Mouse (Mus musculus) mouse embryonic stem cell (cell line): Measurements from ENCODE around the gene Pbrm1.

Experiments used
- in situ Hi-C, 2 experiments: fragments of 300-500 bp; cut with MboI; formaldehyde crosslinking; loops; 1 replicate in 1 of 2; 3 replicates in 1 of 2; pipeline ENCODE4 v1.14.3; 2019 to 2020; ENCODE audit warnings: low sequenced_read_pairs in 2 of 2, low pct_unique_long_range_greater_than_20kb in 1 of 2, mixed read lengths in 1 of 2; ENCODE audit not compliant: unreplicated experiment in 1 of 2

Pbrm1 gene

DNA sequence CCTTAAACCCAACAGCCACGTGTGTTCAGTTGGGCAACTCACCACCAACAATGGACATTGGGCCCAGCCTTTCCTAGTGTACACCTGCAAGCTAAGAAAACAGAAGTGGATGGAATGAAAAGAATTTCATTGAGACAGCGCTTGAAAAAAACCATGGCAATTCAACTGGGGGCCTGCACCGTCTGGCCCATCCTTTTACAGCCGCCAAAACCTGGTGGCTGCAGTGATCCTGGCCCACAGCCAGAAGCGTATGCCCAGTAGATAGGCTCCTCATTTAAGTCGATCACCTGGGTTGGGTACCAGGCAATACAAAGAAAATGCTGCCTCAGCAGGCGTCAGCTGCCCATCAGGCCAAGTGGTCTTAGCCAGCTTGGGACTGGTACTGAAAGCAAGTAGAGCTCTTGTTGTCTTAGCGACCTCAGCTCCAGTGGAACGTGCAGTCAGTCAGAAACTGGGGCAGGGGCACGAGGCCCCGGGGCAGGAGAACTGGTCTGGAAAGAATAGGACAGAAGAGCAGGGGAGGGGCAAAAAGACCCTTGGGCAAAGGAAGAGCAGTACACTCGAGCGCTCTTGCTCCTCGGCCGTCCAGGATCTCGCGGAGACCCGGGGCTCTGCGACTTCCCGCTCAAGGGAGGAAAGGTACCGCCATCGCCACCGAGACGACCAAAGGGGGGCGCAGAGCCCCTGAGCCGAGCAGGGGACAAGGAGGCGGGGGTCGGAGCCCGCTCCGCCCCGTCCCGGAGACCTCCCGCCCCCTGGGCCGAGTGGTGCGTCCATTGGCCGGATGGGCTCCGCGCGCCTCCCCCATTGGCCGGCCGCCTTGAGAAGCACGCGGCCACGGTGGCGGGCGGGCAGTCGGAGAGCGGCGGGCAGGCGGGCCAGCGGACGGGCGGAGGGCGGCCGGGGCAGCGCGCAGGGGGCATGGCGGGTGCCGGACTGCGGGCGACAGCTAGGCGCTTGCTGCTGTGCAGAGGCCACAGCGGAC lies 111.6 kb downstream of the Pbrm1 start, which contains the start of gene Nt5dc2:
Gene Nt5dc2 (plus strand): TSS at position 818 of the 985 bp plus-strand sequence.
- in situ Hi-C loops = no loop called here

DNA sequence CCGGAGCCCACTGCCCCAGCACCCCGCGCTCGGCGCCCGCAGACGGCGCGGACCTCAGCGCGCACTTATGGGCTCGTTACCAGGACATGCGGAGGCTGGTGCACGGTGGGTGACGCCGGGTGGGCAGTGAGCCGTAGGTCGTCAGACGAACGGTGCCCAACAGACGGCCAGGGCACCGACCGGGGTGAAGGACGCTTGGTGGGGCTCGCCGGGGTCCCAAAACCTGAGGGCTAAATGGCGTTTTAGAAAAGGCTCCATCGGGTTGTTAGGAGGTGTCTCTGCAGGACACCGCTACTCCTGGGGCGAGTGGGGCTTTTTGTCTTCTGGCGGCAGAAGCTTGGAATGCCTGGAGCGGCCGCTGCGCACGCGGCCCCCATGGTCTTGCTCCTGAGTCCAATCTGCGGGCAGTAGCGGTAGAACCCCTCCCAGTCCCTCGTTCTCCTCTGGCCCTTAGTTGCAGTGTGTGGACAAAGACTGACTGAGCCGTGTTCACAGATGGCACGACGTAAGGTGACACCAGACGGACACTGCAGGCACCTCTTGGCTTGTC lies 112.4 kb downstream of the Pbrm1 start:
- in situ Hi-C loops = no loop called here

DNA sequence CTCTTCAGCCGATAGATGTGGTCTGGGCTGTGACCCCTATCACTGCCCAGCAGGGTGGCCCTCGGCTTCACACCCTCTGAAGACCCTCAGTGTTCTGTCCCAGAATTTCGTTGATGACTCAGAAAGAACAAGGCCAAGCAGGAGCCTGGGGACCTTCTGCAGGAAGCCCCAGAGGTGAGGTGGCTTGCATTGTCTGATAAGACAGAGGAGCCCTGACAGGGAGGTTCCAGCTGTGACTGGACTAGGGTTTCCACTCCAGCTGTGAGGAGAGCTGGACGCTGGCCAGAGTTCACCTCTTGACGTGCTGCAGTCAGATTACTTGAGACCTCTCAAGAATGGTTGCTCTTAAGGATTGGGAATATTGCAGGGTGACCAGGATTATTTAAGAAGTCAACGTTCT lies 113.1 kb downstream of the Pbrm1 start:
- in situ Hi-C loops = no loop called here

DNA sequence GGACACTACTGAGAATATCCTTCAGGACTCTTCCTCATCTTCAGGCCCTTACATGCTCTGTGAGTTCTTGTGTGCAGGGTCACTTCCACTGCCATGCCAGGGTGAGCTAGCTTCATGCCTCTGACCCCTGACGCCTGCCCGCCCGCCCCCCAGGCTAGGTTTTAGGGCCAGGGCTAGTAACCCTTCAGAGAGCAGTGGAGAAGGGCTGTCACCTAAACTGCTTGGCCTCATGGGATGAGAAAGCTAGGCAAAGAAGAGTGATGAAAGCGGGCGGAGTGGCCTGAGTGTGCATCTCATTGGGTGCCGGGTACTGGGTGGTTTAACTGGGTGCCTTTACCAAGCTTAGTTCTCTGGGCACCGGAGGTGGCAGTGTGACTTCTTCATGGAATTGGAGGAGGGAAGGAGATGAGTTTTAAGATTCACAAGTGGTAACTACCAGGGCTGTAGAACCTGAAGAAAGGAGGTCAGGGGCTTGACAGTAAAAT lies 113.6 kb downstream of the Pbrm1 start:
- in situ Hi-C loops = no loop called here

DNA sequence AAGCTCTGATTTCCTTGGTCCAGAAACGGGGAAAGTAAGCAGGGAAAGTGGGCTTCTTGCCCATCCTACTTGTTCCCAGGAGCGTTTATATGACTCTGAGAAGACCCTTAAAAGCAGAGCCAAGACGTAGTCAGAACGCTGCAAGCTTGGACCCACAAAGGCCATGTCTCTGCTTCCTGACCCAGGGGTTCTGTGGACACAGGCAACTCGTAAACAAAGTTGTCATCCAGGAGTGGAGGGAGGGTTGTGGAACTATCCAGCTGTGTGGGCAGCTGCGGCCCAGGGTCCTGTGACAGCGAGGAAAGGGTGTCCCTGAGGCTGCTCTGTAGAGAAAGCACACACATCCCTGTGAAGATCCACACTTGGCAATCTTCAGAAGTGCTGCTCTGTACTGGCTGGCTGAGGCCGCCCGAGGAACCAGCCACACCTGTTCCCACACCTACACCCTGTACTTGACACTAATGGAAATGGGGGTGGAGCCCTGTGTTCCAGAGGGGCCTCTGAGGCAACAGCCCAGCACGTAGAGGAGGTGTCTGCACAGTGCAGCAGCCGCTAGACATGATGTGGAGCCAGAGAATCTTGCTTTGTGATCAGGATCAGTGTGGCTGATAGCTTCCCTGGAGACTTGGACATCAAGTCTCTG lies 114.2 kb downstream of the Pbrm1 start:
- in situ Hi-C loops = no loop called here

DNA sequence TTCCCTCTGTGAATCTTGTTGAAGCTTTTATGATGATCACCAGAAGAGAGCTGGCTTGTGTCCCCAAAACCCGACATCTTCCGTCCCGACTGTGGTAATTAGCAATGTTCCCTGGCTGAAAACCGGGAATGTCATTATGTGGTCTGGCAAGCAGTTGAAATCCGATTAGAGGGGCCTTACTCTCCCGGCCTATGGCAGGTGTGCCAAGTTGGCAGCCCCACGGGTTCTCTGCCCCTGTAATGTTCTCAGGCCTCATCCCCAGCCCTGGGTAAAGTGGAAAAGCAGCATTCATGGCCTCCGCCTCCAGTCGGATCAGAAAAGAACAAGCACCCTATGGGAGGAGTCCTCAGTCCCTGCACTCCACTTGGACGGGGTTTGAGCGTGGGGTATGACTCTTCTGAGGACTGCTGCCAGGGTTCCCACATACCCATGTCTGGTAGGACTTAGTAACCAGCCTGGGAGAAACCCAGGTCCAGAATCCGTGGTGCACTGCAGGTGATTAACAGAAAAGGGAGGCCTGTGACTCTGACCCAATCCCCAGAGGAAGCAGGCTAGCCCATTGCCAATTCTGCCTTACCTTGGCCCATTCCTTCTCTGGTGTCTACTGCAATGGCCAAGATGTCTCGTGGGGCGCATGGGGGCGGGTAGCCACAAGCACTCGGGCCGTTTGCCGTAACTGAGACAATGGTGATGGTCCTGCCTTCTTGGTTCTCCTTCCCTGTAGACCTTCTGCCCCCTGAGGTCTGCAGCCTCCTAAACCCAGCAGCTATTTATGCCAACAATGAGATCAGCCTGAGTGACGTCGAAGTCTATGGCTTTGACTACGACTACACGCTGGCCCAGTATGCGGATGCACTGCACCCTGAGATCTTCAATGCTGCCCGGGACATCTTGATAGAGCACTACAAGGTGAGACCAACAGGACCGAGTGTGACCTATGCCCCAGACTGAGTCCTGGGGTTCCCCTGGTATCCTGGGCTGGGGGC lies 115.4 kb downstream of the Pbrm1 start:
- in situ Hi-C loops = no loop called here

DNA sequence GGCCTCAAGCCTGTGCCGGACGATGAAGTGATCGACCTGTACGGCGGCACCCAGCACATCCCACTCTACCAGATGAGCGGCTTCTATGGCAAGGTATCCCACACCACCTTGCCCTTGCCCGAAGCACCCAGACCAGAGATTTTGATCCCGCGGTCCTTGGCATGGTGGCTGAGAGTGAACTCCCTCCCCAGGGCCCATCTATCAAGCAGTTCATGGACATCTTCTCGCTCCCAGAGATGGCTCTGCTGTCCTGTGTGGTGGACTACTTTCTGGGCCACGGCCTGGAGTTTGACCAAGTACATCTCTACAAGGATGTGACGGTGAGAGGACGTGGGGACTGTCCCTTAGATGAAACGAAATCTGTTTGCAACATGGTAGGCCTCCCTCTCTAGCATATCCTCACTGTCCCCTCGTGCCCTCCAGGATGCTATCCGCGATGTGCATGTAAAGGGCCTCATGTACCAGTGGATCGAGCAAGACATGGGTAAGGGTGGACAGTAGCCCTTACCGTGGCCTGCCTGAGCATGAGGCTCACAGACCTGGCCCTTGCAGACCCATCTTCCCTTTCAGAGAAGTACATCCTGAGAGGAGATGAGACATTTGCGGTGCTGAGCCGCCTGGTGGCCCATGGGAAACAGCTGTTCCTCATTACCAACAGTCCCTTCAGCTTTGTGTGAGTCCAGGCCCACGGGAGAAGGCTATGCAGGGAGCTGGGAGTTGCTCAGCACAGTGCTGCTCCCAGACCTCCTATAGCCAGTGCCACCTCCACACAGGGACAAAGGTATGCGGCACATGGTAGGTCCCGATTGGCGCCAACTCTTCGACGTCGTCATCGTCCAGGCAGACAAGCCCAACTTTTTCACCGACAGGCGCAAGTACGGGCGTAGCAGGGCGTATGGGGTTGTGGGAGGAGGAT lies 116.8 kb downstream of the Pbrm1 start:
- in situ Hi-C loops = no loop called here

DNA sequence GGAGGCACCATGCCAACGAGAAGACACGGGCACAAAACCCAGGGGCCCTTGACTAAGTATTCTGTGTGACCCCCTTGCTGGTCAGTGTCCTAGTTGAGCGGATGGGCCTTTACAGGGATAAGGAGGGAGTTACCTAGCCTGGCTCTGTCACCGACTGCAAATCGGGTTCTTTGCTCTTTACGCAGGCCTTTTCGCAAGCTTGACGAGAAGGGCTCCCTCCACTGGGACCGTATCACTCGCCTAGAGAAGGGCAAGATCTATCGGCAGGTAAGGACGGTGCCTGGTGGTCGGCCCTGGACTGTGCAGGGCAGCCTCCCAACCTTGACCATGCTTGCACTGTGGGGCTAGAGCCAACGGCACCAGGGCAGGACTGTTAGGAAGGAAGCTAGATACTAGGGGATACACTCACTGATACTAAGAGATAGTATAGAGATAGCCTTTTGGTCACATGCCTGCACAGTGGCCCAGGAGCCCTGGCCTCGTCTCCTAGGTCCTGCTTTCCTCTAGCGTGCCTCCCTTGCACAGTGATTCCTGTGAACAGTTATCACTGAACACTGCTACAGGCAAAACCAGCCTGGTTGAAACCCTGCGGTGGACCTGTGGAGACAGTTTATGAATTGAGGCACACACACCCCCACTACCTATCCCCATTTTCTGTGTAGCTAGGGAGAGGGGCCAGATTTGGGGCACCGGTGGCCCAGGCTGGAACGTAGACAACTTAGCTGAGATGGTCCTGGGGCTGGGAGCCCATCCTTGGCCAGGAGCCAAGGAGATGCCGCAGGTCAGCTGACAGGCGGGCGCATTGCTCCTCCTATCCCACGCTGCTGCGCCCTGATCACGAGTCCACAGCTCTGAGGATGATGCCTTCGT lies 117.7 kb downstream of the Pbrm1 start:
- in situ Hi-C loops = no loop called here

DNA sequence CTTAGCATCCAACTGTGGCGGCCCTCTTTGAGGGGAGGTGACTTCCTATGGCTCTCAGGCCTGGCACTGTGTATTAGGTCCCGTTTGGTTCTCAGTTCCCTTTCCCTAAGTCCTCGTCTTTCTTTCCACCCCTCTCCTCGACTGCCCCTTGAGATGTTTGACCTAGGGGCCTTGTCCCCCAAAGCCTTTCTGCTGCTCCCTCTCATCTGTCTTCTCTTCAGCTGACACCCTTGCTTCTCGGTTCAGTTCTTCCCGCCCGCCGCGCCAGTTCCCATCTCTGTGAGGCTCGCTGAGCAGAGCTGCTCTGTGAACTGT lies 118.3 kb downstream of the Pbrm1 start:
- in situ Hi-C loops = no loop called here

DNA sequence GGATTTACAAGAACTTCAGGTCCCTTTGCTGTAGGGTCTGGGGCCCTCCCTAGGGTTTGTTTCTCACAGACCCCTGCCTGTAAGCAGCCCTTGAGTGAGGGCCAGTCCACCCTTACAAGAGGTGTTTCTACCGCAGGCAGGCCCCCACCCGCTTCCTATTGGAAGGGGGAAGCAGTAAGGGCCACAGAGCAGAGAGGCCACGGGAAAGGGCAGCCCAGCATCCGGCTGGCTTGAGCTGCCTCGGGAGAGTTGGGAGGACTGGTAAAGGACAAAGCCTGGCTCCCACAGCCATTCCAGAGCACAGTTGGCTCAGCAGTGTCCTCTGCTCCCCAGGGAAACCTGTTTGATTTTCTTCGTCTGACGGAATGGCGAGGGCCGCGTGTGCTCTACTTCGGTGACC lies 118.9 kb downstream of the Pbrm1 start:
- in situ Hi-C loops = no loop called here

DNA sequence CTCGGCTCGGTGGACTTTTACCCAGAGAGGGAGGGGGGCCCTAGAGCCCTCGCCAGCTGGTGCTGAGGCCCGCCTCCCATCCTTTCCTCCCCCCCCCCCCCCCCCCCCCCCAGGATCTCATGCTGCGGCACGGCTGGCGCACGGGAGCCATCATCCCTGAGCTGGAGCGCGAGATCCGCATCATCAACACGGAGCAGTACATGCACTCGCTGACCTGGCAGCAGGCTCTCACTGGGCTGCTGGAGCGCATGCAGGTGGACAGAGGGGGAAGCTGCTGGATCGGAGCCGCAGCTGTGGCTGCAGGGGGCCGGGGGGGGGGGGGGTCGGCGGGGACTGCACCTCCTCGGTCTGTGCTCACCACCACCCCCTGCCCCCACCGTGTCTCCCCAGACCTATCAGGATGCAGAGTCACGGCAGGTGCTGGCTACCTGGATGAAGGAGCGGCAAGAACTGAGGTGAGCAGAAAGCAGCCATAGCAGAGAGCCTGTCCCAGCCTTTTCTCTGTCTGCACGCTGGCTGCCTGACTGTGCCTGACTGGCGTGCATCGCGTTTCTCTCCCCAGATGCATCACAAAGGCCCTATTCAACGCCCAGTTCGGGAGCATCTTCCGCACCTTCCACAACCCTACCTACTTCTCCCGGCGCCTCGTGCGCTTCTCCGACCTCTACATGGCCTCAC lies 119.4 kb downstream of the Pbrm1 start:
- in situ Hi-C loops = no loop called here

DNA sequence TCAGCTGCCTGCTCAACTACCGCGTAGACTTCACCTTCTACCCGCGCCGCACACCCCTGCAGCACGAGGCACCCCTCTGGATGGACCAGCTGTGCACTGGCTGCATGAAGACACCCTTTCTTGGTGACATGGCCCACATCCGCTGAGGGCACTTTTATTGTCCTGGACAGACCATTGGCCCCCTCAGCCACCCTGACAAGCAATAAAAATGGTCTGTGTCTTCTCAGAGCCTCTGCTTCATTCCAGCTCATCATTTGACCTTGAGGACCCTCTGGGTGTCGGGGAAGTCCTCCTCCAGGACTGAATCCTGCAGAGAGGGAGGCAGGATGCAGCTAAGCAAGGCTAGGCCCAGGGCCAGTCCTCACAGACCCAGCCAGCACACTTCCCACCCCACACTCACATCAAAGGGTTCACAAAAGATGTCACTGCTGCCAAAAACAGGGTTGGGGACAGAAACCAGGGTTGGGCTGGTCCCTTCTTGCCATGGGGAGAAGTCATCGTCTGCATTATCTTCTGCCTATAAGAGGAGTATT lies 120.0 kb downstream of the Pbrm1 start:
- in situ Hi-C loops = no loop called here

DNA sequence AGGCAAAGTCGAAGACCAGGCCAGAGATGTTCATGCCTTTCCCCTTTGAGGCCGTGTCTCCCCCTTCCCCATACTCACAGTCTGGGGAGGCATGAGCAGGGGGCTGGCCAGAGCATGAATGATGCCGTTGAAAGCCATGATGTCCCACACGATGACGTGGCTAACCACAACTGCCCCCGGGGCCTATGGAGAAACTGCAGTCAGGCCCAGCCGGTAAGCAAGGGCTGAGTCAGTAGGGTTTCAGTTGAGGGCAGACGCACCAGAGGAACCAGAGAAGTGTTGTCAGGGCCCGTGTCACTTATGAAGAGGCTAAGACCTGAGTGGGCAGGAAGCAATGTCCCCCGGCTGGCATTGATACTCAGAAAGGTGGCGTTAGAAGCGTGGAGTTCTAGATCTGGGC lies 120.7 kb downstream of the Pbrm1 start:
- in situ Hi-C loops = no loop called here

DNA sequence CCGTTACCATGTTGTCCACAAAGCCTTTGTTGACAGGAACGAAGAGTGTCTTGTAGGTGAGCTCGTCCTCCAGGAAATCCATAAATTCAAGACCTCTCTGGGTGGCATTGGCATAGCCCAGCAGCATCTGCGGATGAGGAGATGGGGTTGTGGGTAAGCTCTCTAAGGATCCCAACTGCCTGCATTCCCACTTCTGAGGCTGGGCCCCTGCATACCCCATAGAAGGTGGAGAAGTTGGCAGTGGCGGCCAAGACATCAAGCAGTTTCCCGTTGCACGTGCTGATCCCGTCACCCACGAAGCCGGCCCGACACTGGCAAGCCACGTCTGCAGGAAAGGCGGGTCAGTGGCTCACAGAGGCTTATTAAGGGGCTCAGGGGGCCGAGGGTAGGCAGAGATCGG lies 121.2 kb downstream of the Pbrm1 start:
- in situ Hi-C loops = no loop called here

DNA sequence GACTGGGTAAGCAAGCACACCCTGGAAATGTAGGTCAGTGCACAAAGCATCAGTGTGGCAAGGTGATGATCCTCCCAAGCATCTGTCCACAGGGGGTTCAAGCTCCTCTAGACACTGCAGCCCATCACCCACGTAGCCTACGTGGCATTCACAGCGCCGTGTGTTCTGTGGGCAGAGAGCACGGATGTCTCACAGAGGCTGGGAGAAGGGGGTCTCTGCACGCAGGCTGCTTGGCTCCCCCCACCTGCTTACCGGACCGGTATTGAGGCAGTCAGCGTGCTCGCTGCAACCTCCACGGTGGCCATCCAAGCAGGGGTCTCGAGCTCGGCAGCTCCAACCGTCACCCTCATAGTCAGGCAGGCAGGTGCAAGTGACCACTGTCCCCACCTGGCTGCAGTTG lies 122.1 kb downstream of the Pbrm1 start:
- in situ Hi-C loops = no loop called here

DNA sequence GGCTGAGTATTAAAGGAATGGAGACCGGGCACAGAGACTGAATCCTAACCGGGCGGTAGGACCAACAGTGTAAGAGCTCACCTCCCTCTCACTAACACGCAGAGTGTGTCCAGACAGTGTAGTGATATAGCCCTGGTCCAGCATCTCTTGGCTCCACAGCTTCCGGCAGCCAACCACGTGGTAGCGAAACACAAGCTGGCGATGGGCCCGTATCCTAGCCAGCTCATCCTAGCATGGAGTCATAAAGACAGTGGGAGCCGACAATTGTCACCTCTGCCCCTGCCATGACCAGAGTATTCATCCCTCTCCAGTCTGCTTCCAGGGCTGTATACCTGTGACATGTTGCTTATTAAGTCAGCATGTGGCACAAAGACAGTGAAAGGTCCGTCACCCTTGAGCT lies 126.8 kb downstream of the Pbrm1 start:
- in situ Hi-C loops = no loop called here
